Mouse (Mus musculus) layer of hippocampus, postnatal 25 days (tissue): Measurements from ENCODE around the gene Lrrc29. TPM values are rescaled to one million over a fixed set of nuclear protein-coding genes. Genes with fewer than 3 reads are reported as not detected.
A peak's percentile ranks its signal among the peaks of the same experiment; 100 is the strongest.
"Not testable (repeated sequence)": the region's sequence is repeated elsewhere in the genome, so short reads cannot be mapped to it uniquely, and the experiment has no call there.

Source experiments
- DNase-seq, 2 experiments: peaks; one replicate each; pipeline ENCODE4 v3.0.0; 2022; ENCODE audit warnings: mixed read lengths in 2 of 2, low spot score in 1 of 2; ENCODE audit errors: extremely low spot score in 1 of 2
- total RNA-seq, 2 experiments: library from RNA; stranded (reverse); gene quantifications; 2 replicates each; pipeline ENCODE4 v1.2.3; 2021

Lrrc29 gene
- total RNA-seq, 2 experiments from 2014 or later = 4.0 to 9.2 TPM

GRCm38 (mm10) chr8:105293405-105293804 is 32.7 kb downstream of the Lrrc29 start:
- no peak for DNase-seq

GRCm38 (mm10) chr8:105292471-105292870 is 33.6 kb downstream of the Lrrc29 start:
- DNase-seq = no peak

GRCm38 (mm10) chr8:105291802-105292201 is 34.3 kb downstream of the Lrrc29 start:
- DNase-seq = not testable (repeated sequence)

GRCm38 (mm10) chr8:105291364-105291763 is 34.7 kb downstream of the Lrrc29 start:
- not testable (repeated sequence) for DNase-seq

- peak in 1 of 2 experiments; percentile 93 for DNase-seq
Measured at GRCm38 (mm10) chr8:105290554-105291314, 35.3 kb downstream of the Lrrc29 start.

GRCm38 (mm10) chr8:105289805-105290460 is 36.1 kb downstream of the Lrrc29 start, which contains the start of gene 4931428F04Rik:
TSS of gene 4931428F04Rik (minus strand) at chr8:105289864.
- peak in 1 of 2 experiments; percentile 34 for DNase-seq

- peak; percentile 88 to 91 for DNase-seq
Measured at GRCm38 (mm10) chr8:105288958-105289732, 36.9 kb downstream of the Lrrc29 start.

- no peak for DNase-seq
Measured at GRCm38 (mm10) chr8:105288231-105288630, 37.8 kb downstream of the Lrrc29 start.

GRCm38 (mm10) chr8:105286907-105287306 is 39.2 kb downstream of the Lrrc29 start:
- DNase-seq = no peak

- no peak for DNase-seq
Measured at GRCm38 (mm10) chr8:105285514-105285913, 40.6 kb downstream of the Lrrc29 start.

GRCm38 (mm10) chr8:105283074-105283473 is 43.0 kb downstream of the Lrrc29 start:
- peak in 1 of 2 experiments; percentile 56 for DNase-seq

- no peak for DNase-seq
Measured at GRCm38 (mm10) chr8:105282239-105282638, 43.8 kb downstream of the Lrrc29 start.

- no peak for DNase-seq
Measured at GRCm38 (mm10) chr8:105281821-105282220, 44.3 kb downstream of the Lrrc29 start.

GRCm38 (mm10) chr8:105280567-105280966 is 45.5 kb downstream of the Lrrc29 start:
- DNase-seq = no peak

GRCm38 (mm10) chr8:105278911-105279334 is 47.2 kb downstream of the Lrrc29 start:
- DNase-seq = peak; percentile 76 to 81

GRCm38 (mm10) chr8:105276292-105277120 is 49.6 kb downstream of the Lrrc29 start:
- DNase-seq = peak in 1 of 2 experiments; percentile 54

- no peak for DNase-seq
Measured at GRCm38 (mm10) chr8:105275840-105276239, 50.2 kb downstream of the Lrrc29 start, which contains the start of gene Nol3. TSS of gene Nol3 (plus strand) at chr8:105276140.

- DNase-seq = no peak
Measured at GRCm38 (mm10) chr8:105275387-105275786, 50.7 kb downstream of the Lrrc29 start.

GRCm38 (mm10) chr8:105270916-105271186 is 55.2 kb downstream of the Lrrc29 start:
- no peak for DNase-seq
